Mouse (Mus musculus) neural tube, embryonic 11.5 days (tissue): ENCODE data around the gene Aldh18a1. TPM values are rescaled to one million over a fixed set of nuclear protein-coding genes. Genes with fewer than 3 reads are reported as not detected.
A peak's percentile ranks its signal among the peaks of the same experiment; 100 is the strongest.
"Not testable (repeated sequence)": the region's sequence is repeated elsewhere in the genome, so short reads cannot be mapped to it uniquely, and the experiment has no call there.

Experiments used
- ATAC-seq: fragments of 200-750 bp; cut with Nextera tagmentation; 2 replicates; pipeline ENCODE4 v1.8.0; 2017; ENCODE audit warnings: moderate number of reproducible peaks, mild to moderate bottlenecking, moderate TSS enrichment, moderate library complexity; ENCODE audit not compliant: insufficient read depth, low FRiP score, low TSS enrichment
- DNase-seq: peaks from one replicate; pipeline ENCODE4 v3.0.0-alpha.2; 2015; ENCODE audit warnings: low spot score
- H3K27ac ChIP-seq: fragments of 300-500 bp; sonication (generic); 2 replicates; pipeline ENCODE4 v1.5.1; 2014; ENCODE audit warnings: low read depth, mild to moderate bottlenecking, low read length
- H3K27me3 ChIP-seq: fragments of 300-500 bp; sonication (generic); 2 replicates; pipeline ENCODE4 v1.6.1; 2014; ENCODE audit warnings: mild to moderate bottlenecking, low read length, mixed read lengths; ENCODE audit not compliant: control insufficient read depth, insufficient read depth
- H3K36me3 ChIP-seq: fragments of 300-500 bp; sonication (generic); 2 replicates; pipeline ENCODE4 v1.6.1; 2014; ENCODE audit warnings: mild to moderate bottlenecking, low read length, moderate library complexity, mixed read lengths; ENCODE audit not compliant: control insufficient read depth, insufficient read depth
- H3K4me1 ChIP-seq: fragments of 300-500 bp; sonication (generic); 2 replicates; pipeline ENCODE4 v1.6.1; 2014; ENCODE audit warnings: low read length, mixed read lengths; ENCODE audit not compliant: control insufficient read depth, insufficient read depth
- H3K4me2 ChIP-seq: fragments of 300-500 bp; sonication (generic); 2 replicates; pipeline ENCODE4 v1.6.1; 2014; ENCODE audit warnings: low read depth, mild to moderate bottlenecking, moderate library complexity
- H3K4me3 ChIP-seq: fragments of 300-500 bp; sonication (generic); 2 replicates; pipeline ENCODE4 v1.5.1; 2014; ENCODE audit warnings: low read depth, low read length
- H3K9ac ChIP-seq: fragments of 300-500 bp; sonication (generic); 2 replicates; pipeline ENCODE4 v1.6.1; 2014; ENCODE audit warnings: mild to moderate bottlenecking, low read length
- H3K9me3 ChIP-seq: fragments of 300-500 bp; sonication (generic); 2 replicates; pipeline ENCODE4 v1.6.1; 2016; ENCODE audit warnings: low read length; ENCODE audit not compliant: control insufficient read depth
- WGBS: fragments of 180-500 bp; shearing (Covaris S2); extraction: QIAGEN DNeasy Blood & Tissue Kit; methylation state at CpG from one replicate; pipeline ENCODE4 v1.1.7; 2014; 5-methylcytosine and 5-hydroxymethylcytosine counted together
- polyA plus RNA-seq: library from polyadenylated mRNA; unstranded; fragments of >200 nt; fragmentation: Nextera tagmentation; extraction: Ambion mirVana; gene quantifications from 2 replicates; pipeline ENCODE4 v1.2.1, GENCODE M21; 2014

The Aldh18a1 gene
- polyA plus RNA-seq, 1 experiment from 2014 or later, result 78.2 TPM

DNA sequence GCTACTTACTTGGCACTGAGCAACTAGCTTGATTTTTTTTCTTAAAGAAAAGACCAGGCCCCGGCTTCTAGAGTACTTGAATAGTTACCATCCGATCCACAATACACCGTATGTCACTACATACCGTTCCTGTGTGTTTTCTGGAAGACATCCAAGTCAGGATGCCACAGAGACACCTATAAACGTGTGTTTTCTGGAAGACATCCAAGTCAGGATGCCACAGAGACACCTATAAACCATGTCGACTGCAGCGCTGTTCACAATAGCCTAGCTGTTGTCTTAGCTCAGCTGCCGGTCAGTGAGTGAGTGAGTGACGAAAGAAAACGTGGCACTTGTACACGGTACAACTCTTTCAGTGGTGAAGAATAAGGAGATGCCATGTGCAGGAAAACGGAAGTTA lies 37.7 kb upstream of the Aldh18a1 start:
- Histone ChIP-seq H3K9me3 (no peaks in the 10 kb centered on the region), H3K4me2 (no peak overlapping the region), H3K4me3 (no peak overlapping the region), H3K27me3 (no peaks in the 10 kb centered on the region), H3K4me1 (no peaks in the 10 kb centered on the region), H3K36me3 (no peaks in the 10 kb centered on the region), H3K27ac (no peak overlapping the region), H3K9ac (no peak overlapping the region)
- WGBS, result 72% methylated on average over 12 of the region's 12 CpGs
- ATAC-seq (no peak), DNase-seq (no peak)

DNA sequence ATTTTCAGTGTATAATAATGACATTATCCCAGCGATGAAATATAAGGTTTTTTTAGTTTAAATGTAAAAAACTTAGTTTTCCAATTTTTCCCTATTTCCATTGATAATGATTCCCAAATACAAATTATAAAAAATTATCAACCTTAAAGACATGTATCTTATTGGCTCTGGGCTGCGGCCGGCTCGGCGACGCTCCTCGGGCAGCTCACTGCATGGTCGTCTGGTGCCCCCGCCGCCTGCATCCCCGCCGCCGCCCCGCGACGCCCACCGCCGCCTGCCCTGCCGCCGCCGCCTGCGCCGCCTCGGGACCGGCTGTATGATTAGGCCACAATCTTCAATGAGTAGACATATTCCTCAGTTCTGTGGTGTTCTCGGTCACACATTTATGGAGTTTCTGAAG lies 33.4 kb upstream of the Aldh18a1 start:
- H3K4me1 ChIP-seq, H3K9me3 ChIP-seq, H3K4me3 ChIP-seq, H3K9ac ChIP-seq, H3K27me3 ChIP-seq, H3K4me2 ChIP-seq, ATAC-seq, H3K36me3 ChIP-seq, DNase-seq, H3K27ac ChIP-seq: not testable (repeated sequence)
- 58% methylated on average over 10 of the region's 26 CpGs for WGBS

DNA sequence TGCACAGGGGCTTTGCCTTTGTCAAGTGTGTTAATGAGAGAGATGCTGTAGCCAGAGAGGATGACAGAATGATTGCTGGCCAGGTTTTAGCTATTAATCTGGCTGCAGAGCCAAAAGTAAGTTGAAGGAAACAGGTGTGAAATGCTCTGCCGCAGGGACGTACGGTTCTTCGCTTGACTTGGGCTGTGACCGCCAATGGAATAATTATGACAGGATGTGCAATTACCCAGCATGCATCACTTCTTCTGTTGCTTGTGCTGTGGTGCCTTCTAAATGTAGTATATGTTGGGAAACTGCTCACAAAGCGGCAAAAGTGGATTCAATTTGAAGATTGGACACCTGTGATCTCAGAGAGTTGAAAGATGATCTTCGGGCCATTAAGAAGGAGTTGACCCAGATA lies 27.8 kb upstream of the Aldh18a1 start:
- Histone ChIP-seq H3K27ac (no peak overlapping the region), H3K36me3 (no peaks in the 10 kb centered on the region), H3K4me2 (no peak overlapping the region), H3K9ac (no peak overlapping the region), H3K9me3 (no peaks in the 10 kb centered on the region), H3K4me1 (peaks cover 5% of the 10 kb centered on the region), H3K27me3 (no peaks in the 10 kb centered on the region), H3K4me3 (no peak overlapping the region)
- DNase-seq, result no peak
- no peak for ATAC-seq
- 79% methylated on average over 7 of the region's 7 CpGs for WGBS

DNA sequence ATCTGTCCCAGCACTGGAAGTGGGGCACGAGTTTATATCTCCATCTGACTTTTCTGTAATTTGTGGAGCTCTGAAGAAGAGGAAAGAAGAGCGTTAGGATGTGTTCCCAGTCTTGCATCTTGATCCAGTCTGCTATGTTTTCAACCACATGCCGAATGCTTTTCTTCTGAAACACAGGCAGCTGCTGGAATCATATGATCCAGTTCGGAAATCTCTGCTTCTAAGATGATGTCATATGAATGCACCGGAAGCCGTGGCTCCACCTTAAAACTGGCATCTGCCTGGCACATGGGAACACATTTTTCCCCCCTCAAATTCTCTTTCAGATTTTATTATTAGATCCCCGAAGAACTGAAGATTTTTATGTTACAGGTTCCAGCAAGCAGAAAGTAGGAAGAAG lies 26.5 kb upstream of the Aldh18a1 start:
- no peak for ATAC-seq
- WGBS, result 86% methylated on average over 7 of the region's 7 CpGs
- Histone ChIP-seq H3K9me3 (no peaks in the 10 kb centered on the region), H3K27ac (no peak overlapping the region), H3K36me3 (no peaks in the 10 kb centered on the region), H3K4me1 (peaks cover 5% of the 10 kb centered on the region), H3K27me3 (no peaks in the 10 kb centered on the region), H3K4me3 (no peak overlapping the region), H3K9ac (no peak overlapping the region), H3K4me2 (no peak overlapping the region)
- DNase-seq, result no peak

DNA sequence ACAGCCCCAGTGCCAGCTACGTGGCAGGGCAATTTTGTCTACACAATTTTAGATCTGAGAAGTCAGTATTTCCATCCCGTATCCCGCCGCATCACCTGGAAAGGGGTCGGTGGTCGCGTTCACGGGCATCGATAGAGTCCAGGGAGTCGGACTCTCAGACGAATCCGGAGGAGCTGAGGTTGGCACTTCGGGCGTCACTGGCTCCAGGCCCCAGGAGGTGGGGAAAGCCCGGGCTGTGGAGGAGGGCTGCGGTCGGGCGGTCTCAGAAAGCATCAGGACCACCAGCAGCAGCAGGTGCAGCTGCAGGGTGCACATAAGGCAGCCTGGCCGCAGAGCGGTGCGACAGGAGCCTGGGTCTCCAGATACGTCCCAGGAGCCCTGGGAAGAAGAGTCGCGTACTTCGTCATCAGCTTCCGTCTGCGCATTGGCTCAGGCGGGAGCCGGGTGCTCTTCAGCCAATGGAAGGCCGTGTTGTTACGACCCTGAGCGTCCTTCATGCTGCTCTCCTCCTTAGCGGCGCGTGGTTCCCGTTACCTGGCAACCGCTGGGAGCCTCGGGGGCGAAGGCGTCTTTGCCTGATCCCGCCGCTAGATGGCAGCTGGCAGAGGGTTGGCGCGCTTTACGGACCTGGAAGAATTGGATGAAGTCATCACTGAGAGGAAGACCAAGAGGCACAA lies 23.7 kb upstream of the Aldh18a1 start, which contains the start of the genes Tctn3 and Entpd1:
Gene Tctn3 (minus strand): TSS at position 404 of the 677 bp plus-strand sequence.
Gene Entpd1 (plus strand): TSS at position 537 of the 677 bp plus-strand sequence.
- ATAC-seq, result peak; percentile 100
- Histone ChIP-seq H3K27me3 (no peaks in the 10 kb centered on the region), H3K9ac (peak within 1 kb of the TSS; percentile 75), H3K9me3 (no peaks in the 10 kb centered on the region), H3K36me3 (peaks cover 4% of the 10 kb centered on the region; the same call in 1 of the 2 replicates), H3K4me2 (peak within 1 kb of the TSS; percentile 72), H3K27ac (no peak within 1 kb of the TSS), H3K4me3 (peak within 1 kb of the TSS; percentile 69), H3K4me1 (peaks cover 5% of the 10 kb centered on the region)
- peak; percentile 98 for DNase-seq
- under 1% methylated on average over 45 of the region's 45 CpGs for WGBS

DNA sequence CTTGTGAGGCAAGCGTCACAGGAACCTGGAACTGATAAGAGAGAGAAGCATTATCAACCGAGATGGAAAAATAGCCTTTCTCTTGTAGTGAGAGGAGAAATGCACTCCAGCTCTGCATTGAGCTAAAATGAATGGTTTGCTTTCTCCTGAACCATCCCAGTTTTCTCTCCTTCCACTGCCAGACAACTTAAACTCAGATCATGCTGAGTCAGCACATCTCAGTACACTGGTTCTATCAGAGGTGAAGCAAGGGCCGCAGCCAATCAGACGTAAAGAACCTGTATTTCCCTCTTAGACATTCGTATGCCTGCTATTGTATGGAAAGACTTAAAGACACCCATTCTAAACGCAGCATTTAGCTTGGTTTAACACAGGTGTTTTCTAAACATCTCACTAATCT lies 19.4 kb upstream of the Aldh18a1 start:
- Histone ChIP-seq H3K4me2 (no peak overlapping the region), H3K9me3 (no peaks in the 10 kb centered on the region), H3K4me1 (peaks cover 5% of the 10 kb centered on the region), H3K9ac (no peak overlapping the region), H3K27ac (no peak overlapping the region), H3K27me3 (no peaks in the 10 kb centered on the region), H3K36me3 (peaks cover 6% of the 10 kb centered on the region), H3K4me3 (no peak overlapping the region)
- 89% methylated on average over 6 of the region's 6 CpGs for WGBS
- ATAC-seq (no peak), DNase-seq (no peak)

DNA sequence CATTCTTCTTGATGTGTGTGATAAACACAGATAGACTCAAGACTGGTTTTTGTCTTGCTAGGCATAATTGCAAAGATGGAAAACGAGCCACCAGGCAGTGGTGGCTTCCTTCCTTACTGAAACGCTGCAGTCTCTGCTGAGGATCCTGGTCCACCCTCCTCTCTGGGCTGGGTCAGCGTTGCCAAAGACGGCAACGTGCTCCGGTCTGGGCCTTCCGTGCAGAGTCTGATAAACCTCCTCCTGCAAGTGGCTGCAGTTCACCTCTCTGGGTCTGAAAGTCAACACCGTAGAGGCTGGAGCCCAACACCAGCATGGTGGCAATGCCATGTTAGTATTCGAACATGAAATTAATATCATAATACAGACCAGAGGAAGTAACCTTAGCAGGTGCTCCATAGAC lies 16.9 kb upstream of the Aldh18a1 start:
- H3K36me3 ChIP-seq, result peaks cover 6% of the 10 kb centered on the region
- no peak overlapping the region for H3K4me3 ChIP-seq
- DNase-seq (no peak), ATAC-seq (no peak)
- H3K4me2 ChIP-seq, result no peak overlapping the region
- H3K4me1 ChIP-seq, result no peaks in the 10 kb centered on the region
- no peak overlapping the region for H3K9ac ChIP-seq
- H3K9me3 ChIP-seq, result no peaks in the 10 kb centered on the region
- H3K27me3 ChIP-seq, result no peaks in the 10 kb centered on the region
- WGBS, result 94% methylated on average over 9 of the region's 9 CpGs
- H3K27ac ChIP-seq, result no peak overlapping the region

DNA sequence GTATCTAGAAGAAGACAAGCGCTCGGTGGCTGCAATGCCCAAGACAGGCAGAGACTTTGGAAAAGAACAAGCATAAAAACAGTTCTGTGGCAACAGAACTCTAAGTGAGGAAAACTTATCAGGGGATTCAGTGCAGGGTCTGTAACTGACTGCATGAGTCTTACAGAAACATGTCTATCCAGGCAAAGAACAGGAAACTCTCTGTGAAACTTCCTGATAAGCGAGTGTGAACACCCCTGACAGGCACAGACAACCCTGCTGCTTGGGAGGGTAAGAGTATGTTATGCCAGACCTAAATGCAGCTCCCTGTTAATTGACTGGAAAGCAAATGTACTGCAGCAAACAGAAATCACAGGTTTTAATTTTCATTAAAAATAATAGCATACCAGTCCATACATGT lies 13.6 kb upstream of the Aldh18a1 start:
- 94% methylated on average over 3 of the region's 3 CpGs for WGBS
- no peak for ATAC-seq
- no peak overlapping the region for H3K9ac ChIP-seq

DNA sequence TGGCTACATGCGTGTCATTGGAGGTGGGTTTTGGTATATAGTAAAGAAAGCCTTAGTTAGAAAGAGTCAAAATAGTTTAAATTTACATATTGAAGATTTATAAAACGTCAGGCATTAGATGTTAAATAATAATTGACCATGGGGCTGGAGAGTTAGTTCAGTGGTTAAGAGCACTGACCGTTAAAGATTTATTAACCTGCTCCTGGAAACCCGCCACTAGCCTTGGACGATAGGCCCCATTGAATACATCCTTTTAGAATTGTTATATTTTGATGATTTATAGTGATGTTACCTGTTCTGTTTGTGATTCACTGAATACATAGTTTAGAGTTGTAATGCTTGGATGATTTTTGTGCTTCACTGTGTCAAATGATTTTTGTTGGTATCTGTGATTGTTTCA lies 12.6 kb upstream of the Aldh18a1 start:
- not testable (repeated sequence) for H3K27ac ChIP-seq, H3K4me2 ChIP-seq, DNase-seq, H3K36me3 ChIP-seq, H3K4me1 ChIP-seq, H3K9me3 ChIP-seq, ATAC-seq, H3K4me3 ChIP-seq, H3K27me3 ChIP-seq, H3K9ac ChIP-seq
- 91% methylated on average over 5 of the region's 5 CpGs for WGBS

More for the DNA sequence above, 13.6 kb upstream of the Aldh18a1 start:
- H3K27me3 ChIP-seq, result no peaks in the 10 kb centered on the region
- no peak overlapping the region for H3K4me2 ChIP-seq
- no peaks in the 10 kb centered on the region for H3K9me3 ChIP-seq
- no peak overlapping the region for H3K27ac ChIP-seq
- no peak for DNase-seq
- no peaks in the 10 kb centered on the region for H3K4me1 ChIP-seq
- H3K4me3 ChIP-seq, result no peak overlapping the region
- H3K36me3 ChIP-seq, result peaks cover 2% of the 10 kb centered on the region; the same call in 1 of the 2 replicates
